Mouse (Mus musculus) kidney, embryonic 16.5 days (tissue): Measurements from ENCODE around the gene Gm7876. TPM values are rescaled to one million over a fixed set of nuclear protein-coding genes. Genes with fewer than 3 reads are reported as not detected.
"Not testable (repeated sequence)": the region's sequence is repeated elsewhere in the genome, so short reads cannot be mapped to it uniquely, and the experiment has no call there.

Experiments
- ATAC-seq: fragments of 200-750 bp; cut with Nextera tagmentation; 2 replicates; pipeline ENCODE4 v1.8.0; 2017; ENCODE audit warnings: moderate TSS enrichment; ENCODE audit not compliant: low FRiP score, low TSS enrichment
- H3K27ac ChIP-seq: fragments of 300-500 bp; sonication (generic); 2 replicates; pipeline ENCODE4 v1.5.1; 2014; ENCODE audit warnings: low read length
- H3K27me3 ChIP-seq: fragments of 300-500 bp; sonication (generic); 2 replicates; pipeline ENCODE4 v1.6.1; 2014; ENCODE audit warnings: low read length, control low read depth, mixed read lengths; ENCODE audit not compliant: insufficient read depth
- H3K36me3 ChIP-seq: fragments of 300-500 bp; sonication (generic); 2 replicates; pipeline ENCODE4 v1.6.1; 2014; ENCODE audit warnings: low read length, control low read depth, mixed read lengths; ENCODE audit not compliant: insufficient read depth
- H3K4me1 ChIP-seq: fragments of 300-500 bp; sonication (generic); 2 replicates; pipeline ENCODE4 v1.6.1; 2014; ENCODE audit warnings: low read length, control low read depth, mixed read lengths; ENCODE audit not compliant: insufficient read depth
- H3K4me2 ChIP-seq: fragments of 300-500 bp; sonication (generic); replicated peaks from 2 replicates; pipeline ENCODE4 v1.6.1; 2014; ENCODE audit warnings: low read depth, low read length
- H3K4me3 ChIP-seq: fragments of 300-500 bp; sonication (generic); 2 replicates; pipeline ENCODE4 v1.5.1; 2014; ENCODE audit warnings: mild to moderate bottlenecking, low read length
- H3K9ac ChIP-seq: fragments of 300-500 bp; sonication (generic); replicated peaks from 2 replicates; pipeline ENCODE4 v1.6.1; 2014; ENCODE audit warnings: low read length
- H3K9me3 ChIP-seq: fragments of 300-500 bp; sonication (generic); 2 replicates; pipeline ENCODE4 v1.6.1; 2016; ENCODE audit warnings: low read length, control low read depth
- WGBS: fragments of 180-500 bp; shearing (Covaris S2); extraction: QIAGEN DNeasy Blood & Tissue Kit; methylation state at CpG from one replicate; pipeline ENCODE4 v1.1.7; 2014; 5-methylcytosine and 5-hydroxymethylcytosine counted together
- polyA plus RNA-seq: library from polyadenylated mRNA; unstranded; fragments of >200 nt; fragmentation: Nextera tagmentation; extraction: Ambion mirVana; gene quantifications from 2 replicates; pipeline ENCODE4 v1.2.1, GENCODE M21; 2015

Gm7876 gene
- not detected in 2 replicates for polyA plus RNA-seq

DNA sequence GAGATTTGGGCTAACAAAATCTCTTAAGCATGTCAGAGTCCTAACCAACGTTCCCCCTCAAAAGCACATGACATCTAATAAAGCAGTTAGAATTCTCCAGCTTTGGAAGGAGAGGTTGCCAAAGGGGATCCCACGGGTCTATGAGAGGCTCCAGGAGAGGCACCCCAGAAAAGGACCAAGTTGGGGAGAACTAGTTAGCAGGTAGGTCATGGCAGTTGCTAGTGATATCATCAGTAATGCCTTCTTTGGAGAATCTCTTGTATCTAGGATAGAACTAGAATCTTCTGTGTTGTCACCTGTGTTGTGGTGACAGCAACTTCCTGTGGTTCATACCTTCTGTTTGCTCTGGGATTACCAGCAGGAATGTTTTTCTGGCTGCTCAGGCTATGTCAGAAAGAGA is at the start of gene Gm7876:
TSS of gene Gm7876 (plus strand) at position 301 of the 400 bp plus-strand sequence.
- H3K27ac ChIP-seq, H3K4me2 ChIP-seq, H3K4me3 ChIP-seq, ATAC-seq, H3K36me3 ChIP-seq, H3K9me3 ChIP-seq, H3K9ac ChIP-seq, H3K27me3 ChIP-seq, H3K4me1 ChIP-seq: not testable (repeated sequence)
- 79% methylated on average over 1 of the region's 2 CpGs for WGBS

DNA sequence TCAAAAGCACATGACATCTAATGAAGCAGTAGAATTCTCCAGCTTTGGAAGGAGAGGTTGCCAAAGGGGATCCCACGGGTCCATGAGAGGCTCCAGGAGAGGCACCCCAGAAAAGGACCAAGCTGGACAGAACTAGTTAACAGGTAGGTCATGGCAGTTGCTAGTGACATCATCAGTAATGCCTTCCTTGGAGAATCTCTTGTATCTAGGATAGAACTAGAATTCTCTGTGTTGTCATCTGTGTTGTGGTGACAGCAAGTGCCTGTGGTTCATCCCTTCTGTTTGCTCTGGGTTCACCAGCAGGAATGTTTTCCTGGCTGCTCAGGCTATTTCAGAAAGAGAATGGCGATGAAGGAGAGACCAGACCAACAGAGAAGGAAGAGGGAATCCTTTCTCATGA is 45.1 kb upstream of the Gm7876 start, which contains the start of gene Gm3239:
TSS of gene Gm3239 (plus strand) at position 301 of the 400 bp plus-strand sequence.
- not testable (repeated sequence) for H3K4me1 ChIP-seq, H3K36me3 ChIP-seq, H3K4me2 ChIP-seq, H3K9me3 ChIP-seq, H3K9ac ChIP-seq, H3K27ac ChIP-seq, H3K27me3 ChIP-seq, ATAC-seq, H3K4me3 ChIP-seq
- WGBS: no CpG with 5 or more reads among the region's 2 CpGs

- Histone ChIP-seq H3K4me2 (peak within 1 kb of the TSS; percentile 43), H3K4me3 (peak within 1 kb of the TSS; percentile 13; the same call in 1 of the 2 replicates)
- ATAC-seq, H3K4me1 ChIP-seq, H3K27me3 ChIP-seq, H3K9ac ChIP-seq, H3K9me3 ChIP-seq, H3K36me3 ChIP-seq, H3K27ac ChIP-seq: not testable (repeated sequence)
- WGBS: 4% methylated on average over 7 of the region's 47 CpGs
Observed at GRCm38 (mm10) chr14:4726038-4726880, 17.2 kb downstream of the Gm7876 start, which contains the start of gene Gm3252. Gm3252 (plus strand) TSS chr14:4726775.

Other genes starting within 250 kb of the Gm7876 start
- gene Gm3182, start 227.5 kb upstream of the Gm7876 start, polyA plus RNA-seq: not detected in 2 replicates
- not detected in 2 replicates for gene Gm3047, start 153.8 kb upstream of the Gm7876 start, polyA plus RNA-seq
- not detected in 2 replicates for gene Gm8159, start 76.9 kb upstream of the Gm7876 start, polyA plus RNA-seq
- gene Gm3239, start 45.0 kb upstream of the Gm7876 start, polyA plus RNA-seq: not detected in 2 replicates
- gene Gm3252, start 17.5 kb downstream of the Gm7876 start, polyA plus RNA-seq: 0.31 TPM in 1 of 2 replicates, not detected in the other
- gene Gm9602, start 67.1 kb downstream of the Gm7876 start, polyA plus RNA-seq: not detected in 2 replicates
- gene Gm3269, start 128.9 kb downstream of the Gm7876 start, polyA plus RNA-seq: not detected in 2 replicates
- 0.22 TPM in 1 of 2 replicates, not detected in the other for gene Gm3264, start 146.3 kb downstream of the Gm7876 start, polyA plus RNA-seq
- not detected in 2 replicates for gene Gm3278, start 183.2 kb downstream of the Gm7876 start, polyA plus RNA-seq